Mouse (Mus musculus): Measurements from ENCODE around the gene Ctsh.

DNA sequence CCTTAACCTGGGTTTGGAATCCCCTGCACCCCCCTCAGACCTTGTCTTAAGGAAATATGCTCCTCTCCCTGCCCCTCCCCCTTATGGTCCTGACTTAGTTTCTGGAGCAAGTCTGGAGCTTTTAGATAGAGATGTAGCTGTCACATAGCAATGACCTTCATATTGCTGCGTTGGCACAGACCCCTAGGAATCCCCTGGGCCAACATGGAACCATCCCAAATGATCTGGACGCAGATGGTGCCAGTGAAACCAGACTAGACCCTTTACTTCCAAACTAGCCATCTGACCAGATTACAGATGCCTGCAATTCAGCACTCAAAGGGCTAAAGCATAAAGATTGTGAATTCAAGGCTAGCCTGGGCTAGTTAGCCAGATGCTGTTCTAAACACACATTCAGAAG, 2.8 kb downstream of the Ctsh start:
- no peak for TF ChIP-seq CTCF (IDR thresholded peaks at IDR 0.05; ENCODE audit: insufficient read depth, low read length)
- TF ChIP-seq POLR2A (IDR thresholded peaks at IDR 0.05; ENCODE audit: borderline replicate concordance, extremely low read depth, low read depth, low read length) = no peak

All from lung, adult 2 months (tissue).